Mouse (Mus musculus): Measurements from ENCODE around the gene Slc39a11. TPM values are rescaled to one million over a fixed set of nuclear protein-coding genes. Genes with fewer than 3 reads are reported as not detected.

Slc39a11 gene
- polyA plus RNA-seq (2015; fragmentation: Nextera tagmentation; extraction: Ambion mirVana), result 30.0 and 30.1 TPM in 2 replicates

DNA sequence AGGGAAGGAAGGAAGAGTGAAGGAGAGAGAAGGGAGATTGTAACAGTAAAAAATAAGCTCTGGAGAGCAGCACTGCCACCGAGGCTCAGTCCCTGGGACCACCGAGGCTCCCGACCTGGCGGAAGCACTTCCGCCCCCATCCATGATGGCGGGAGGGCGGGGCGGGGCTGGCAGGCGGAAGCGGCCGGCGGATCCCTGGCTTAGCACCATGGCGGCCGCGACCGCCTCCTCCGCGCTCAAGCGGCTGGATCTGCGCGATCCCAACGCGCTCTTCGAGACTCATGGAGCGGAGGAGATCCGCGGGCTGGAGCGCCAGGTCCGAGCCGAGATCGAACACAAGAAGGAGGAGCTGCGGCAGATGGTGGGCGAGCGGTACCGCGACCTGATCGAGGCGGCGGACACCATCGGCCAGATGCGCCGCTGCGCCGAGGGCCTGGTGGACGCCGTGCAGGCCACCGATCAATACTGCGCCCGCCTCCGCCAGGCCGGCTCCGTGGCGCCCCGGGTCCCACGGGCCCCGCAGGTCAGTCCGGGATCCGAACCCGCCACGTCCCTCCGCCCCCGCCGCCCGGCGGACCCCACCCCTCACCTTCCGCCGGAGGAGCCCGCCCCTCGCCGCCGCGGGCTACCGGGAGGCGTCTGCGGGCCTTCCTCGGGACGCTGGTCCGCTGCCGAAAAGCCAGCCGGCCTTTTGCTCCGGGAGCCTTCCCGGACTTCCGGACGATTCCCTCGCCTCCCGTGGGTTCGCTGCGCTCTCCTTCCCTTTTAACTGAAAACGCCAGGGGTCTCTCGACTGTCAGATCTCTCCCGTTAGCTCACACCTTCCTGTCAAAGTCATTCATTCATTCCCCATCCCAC, at the start of gene Slc39a11:
TSS of gene Slc39a11 (minus strand) at position 727 of the 858 bp plus-strand sequence.
- H3K9ac ChIP-seq, result peak within 1 kb of the TSS; percentile 89
- H3K36me3 ChIP-seq, result peaks cover 30% of the 10 kb centered on the region
- peak within 1 kb of the TSS; percentile 84 for H3K4me3 ChIP-seq
- ATAC-seq (ENCODE audit: insufficient number of reproducible peaks, low FRiP score, low TSS enrichment, low read depth), result peak; percentile 65; the same call in 1 of the 2 replicates
- no peaks in the 10 kb centered on the region for H3K27me3 ChIP-seq
- H3K4me2 ChIP-seq, result peak within 1 kb of the TSS; percentile 70
- under 1% methylated on average over 90 of the region's 91 CpGs for WGBS
- peak within 1 kb of the TSS; percentile 91 for H3K27ac ChIP-seq
- H3K4me1 ChIP-seq, result peaks cover 39% of the 10 kb centered on the region
- H3K9me3 ChIP-seq, result no peaks in the 10 kb centered on the region

DNA sequence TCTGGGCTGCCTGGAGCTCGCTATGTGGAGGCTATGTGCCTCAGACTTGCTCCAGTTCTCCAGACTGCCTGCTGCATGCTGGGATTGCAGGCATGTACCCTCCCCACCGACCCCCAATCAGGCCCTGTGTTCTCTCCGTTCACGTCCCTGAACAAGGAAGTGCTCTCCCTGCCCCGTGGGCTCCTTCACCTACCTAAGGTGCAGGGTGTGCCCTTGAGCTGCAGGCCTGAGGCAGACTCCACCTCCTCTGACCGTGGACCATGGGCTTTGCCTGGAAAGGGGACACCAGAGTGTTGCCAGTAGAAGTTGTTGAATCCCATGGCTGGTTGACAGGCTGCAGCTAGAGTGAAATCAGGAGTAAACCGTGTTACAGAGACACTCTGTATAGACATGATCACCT, 49.8 kb upstream of the Slc39a11 start:
- no peak overlapping the region for H3K9ac ChIP-seq

DNA sequence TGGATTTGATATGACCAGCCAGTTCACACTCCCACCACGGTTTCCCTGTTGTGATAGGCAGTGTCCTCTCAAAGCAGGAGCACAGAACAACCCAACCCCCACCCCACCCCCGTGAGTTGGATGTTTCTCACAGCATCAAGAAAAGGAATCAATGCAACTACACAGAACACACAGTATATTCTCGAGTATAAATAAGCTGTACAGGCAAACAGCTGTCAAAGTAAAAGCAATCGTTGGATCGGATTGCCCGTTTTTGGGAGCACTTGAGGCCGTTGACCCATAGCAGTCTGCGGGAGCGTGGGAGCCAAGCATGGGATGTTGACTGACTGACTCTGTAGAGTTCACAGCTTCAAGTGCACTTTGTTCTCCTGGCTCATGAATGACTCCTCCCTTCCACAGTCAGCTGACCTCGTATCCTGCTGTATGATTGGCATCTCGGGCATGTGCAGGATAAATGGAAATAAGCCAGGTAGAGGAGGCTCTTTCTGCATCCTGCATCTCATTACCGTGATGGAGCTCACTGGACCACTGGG, 48.2 kb upstream of the Slc39a11 start:
- H3K36me3 ChIP-seq, result peaks cover 48% of the 10 kb centered on the region
- no peak overlapping the region for H3K4me3 ChIP-seq
- no peaks in the 10 kb centered on the region for H3K4me1 ChIP-seq
- no peak for ATAC-seq (ENCODE audit: insufficient number of reproducible peaks, low FRiP score, low TSS enrichment, low read depth)
- H3K27ac ChIP-seq, result no peak overlapping the region
- no peaks in the 10 kb centered on the region for H3K9me3 ChIP-seq
- no peak overlapping the region for H3K9ac ChIP-seq
- no peak overlapping the region for H3K4me2 ChIP-seq
- H3K27me3 ChIP-seq, result no peaks in the 10 kb centered on the region
- WGBS, result 86% methylated on average over 12 of the region's 12 CpGs

More for the DNA sequence above, 49.8 kb upstream of the Slc39a11 start:
- no peak overlapping the region for H3K4me2 ChIP-seq
- WGBS, result 85% methylated on average over 7 of the region's 7 CpGs
- peaks cover 35% of the 10 kb centered on the region for H3K36me3 ChIP-seq
- no peak overlapping the region for H3K4me3 ChIP-seq
- ATAC-seq (ENCODE audit: insufficient number of reproducible peaks, low FRiP score, low TSS enrichment, low read depth), result no peak
- H3K9me3 ChIP-seq, result no peaks in the 10 kb centered on the region
- peaks cover 3% of the 10 kb centered on the region; the same call in 1 of the 2 replicates for H3K4me1 ChIP-seq
- no peak overlapping the region for H3K27ac ChIP-seq
- H3K27me3 ChIP-seq, result no peaks in the 10 kb centered on the region

DNA sequence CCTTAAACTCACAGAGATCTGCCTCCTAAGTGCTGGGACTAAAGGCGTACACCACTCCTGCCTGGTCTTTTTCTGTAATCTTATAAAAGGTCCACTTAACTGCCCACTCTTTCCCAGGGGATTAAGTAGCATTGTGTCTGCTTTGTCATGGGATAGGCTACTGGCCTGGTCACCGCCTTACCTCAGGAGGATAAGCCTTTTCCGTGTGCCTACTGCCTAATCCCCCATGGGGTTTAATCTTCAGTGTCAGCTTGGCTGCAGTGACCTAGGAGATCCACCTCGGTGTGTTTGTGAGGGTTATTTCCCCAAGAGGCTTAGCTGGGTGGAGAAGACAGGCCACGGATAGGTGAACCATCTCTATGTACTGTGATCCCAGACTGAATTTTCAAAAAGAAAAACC, 47.7 kb upstream of the Slc39a11 start:
- WGBS, result 84% methylated on average over 5 of the region's 5 CpGs
- H3K4me1 ChIP-seq, result no peaks in the 10 kb centered on the region
- H3K27ac ChIP-seq, result no peak overlapping the region
- ATAC-seq (ENCODE audit: insufficient number of reproducible peaks, low FRiP score, low TSS enrichment, low read depth), result no peak
- no peak overlapping the region for H3K9ac ChIP-seq
- no peak overlapping the region for H3K4me3 ChIP-seq
- no peak overlapping the region for H3K4me2 ChIP-seq
- H3K36me3 ChIP-seq, result peaks cover 54% of the 10 kb centered on the region
- H3K27me3 ChIP-seq, result no peaks in the 10 kb centered on the region
- H3K9me3 ChIP-seq, result no peaks in the 10 kb centered on the region

DNA sequence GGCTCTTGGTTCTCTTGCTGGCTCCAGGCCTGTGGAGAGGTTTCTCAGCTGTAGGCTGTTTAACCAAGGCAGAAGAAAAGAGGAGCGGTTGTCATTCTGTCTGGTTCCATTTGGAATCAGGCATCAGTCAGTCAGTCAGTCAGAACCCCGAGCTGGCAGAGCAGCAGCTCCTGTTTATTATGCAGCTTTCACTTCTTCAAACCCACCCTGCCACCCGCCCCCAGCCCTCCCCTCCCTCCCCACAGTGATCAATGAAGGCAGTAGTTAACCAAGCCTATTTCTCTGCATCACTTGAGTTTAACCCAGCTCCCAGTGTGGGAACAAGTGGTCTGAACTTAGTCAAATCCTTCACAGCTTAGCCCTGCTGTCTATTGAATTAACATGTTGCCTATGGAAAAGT, 42.0 kb upstream of the Slc39a11 start:
- ATAC-seq (ENCODE audit: insufficient number of reproducible peaks, low FRiP score, low TSS enrichment, low read depth), result no peak
- no peaks in the 10 kb centered on the region for H3K9me3 ChIP-seq
- no peak overlapping the region for H3K4me2 ChIP-seq
- H3K36me3 ChIP-seq, result peaks cover 88% of the 10 kb centered on the region
- H3K27ac ChIP-seq, result no peak overlapping the region
- H3K4me1 ChIP-seq, result 0 out of 2 replicates have a peak, but pooled peaks cover under 1% of the 10 kb centered on the region
- no peaks in the 10 kb centered on the region for H3K27me3 ChIP-seq
- H3K4me3 ChIP-seq, result no peak overlapping the region
- WGBS, result 71% methylated on average over 3 of the region's 3 CpGs
- no peak overlapping the region for H3K9ac ChIP-seq

DNA sequence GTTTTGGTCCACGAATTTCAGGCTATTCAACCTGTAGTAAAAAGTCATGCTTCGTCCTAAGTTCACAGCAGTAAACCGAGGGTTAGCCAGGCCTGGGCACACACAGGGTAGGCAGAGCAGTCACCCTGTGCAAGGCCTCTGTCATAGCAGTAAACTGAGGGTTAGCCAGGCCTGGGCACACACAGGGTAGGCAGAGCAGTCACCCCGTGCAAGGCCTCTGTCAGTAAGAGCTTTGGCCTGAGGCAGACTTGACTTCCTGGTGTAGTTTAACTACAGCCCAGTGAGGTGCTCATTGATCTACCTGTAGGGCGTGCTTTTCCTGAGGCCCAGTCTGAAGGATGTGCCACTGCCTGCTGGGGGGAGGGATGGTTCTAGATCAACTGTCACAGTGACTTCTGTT, 41.4 kb upstream of the Slc39a11 start:
- Histone ChIP-seq H3K9ac (0 out of 2 replicates have a peak overlapping the region, but pooled peaks have one; percentile 1), H3K36me3 (peaks cover 84% of the 10 kb centered on the region), H3K27ac (no peak overlapping the region), H3K4me2 (no peak overlapping the region), H3K4me3 (no peak overlapping the region), H3K27me3 (no peaks in the 10 kb centered on the region), H3K9me3 (no peaks in the 10 kb centered on the region), H3K4me1 (0 out of 2 replicates have a peak, but pooled peaks cover 6% of the 10 kb centered on the region)
- ATAC-seq (ENCODE audit: insufficient number of reproducible peaks, low FRiP score, low TSS enrichment, low read depth), result no peak
- 77% methylated on average over 5 of the region's 5 CpGs for WGBS

DNA sequence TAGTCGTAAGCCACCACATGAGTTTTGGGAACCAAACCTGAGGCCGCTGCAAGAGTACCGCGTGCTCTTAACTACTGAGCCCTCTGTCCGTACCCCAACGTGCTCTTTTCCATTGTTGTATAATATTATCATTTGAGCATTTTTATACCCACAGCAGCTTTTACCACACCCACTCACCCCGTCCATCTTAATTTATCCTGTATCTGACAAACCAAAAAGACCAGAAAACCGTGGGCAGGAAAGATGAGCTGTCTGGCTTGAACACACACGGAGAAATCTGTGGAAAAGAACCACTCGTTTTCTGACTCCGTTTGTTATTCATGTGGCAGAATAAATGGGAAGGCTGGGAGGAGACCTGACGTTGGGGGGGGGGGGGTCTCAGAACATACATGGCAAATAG, 40.6 kb upstream of the Slc39a11 start:
- Histone ChIP-seq H3K9ac (no peak overlapping the region), H3K4me2 (no peak overlapping the region), H3K36me3 (peaks cover 76% of the 10 kb centered on the region), H3K27ac (no peak overlapping the region), H3K4me1 (peaks cover 10% of the 10 kb centered on the region; the same call in 1 of the 2 replicates), H3K9me3 (no peaks in the 10 kb centered on the region), H3K4me3 (no peak overlapping the region), H3K27me3 (no peaks in the 10 kb centered on the region)
- ATAC-seq (ENCODE audit: insufficient number of reproducible peaks, low FRiP score, low TSS enrichment, low read depth), result no peak
- WGBS, result 85% methylated on average over 12 of the region's 12 CpGs

DNA sequence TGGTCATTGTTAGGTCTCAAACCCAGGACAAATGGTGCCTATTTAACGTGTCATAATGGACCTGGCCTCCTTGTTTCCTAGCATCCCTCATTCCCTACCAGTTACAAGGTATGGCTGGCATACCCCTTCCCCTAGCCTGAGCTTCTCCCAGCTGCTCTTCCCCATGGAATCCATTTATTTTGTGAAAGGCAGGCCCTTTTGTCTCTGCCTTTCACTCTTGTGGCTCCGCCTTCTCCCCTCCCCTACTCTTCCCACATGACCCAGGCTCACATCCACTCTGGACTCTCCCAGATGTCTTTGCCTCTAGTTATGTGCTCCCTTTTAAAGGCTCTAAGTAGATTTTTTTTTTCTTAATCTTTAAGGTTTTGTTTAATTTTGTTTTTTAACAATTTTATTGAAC, 37.2 kb upstream of the Slc39a11 start:
- Histone ChIP-seq H3K9me3 (no peaks in the 10 kb centered on the region), H3K4me1 (peaks cover 21% of the 10 kb centered on the region), H3K4me3 (no peak overlapping the region), H3K4me2 (no peak overlapping the region), H3K27ac (no peak overlapping the region), H3K27me3 (no peaks in the 10 kb centered on the region), H3K36me3 (peaks cover 45% of the 10 kb centered on the region), H3K9ac (no peak overlapping the region)
- 70% methylated on average over 2 of the region's 2 CpGs for WGBS
- ATAC-seq (ENCODE audit: insufficient number of reproducible peaks, low FRiP score, low TSS enrichment, low read depth), result no peak

DNA sequence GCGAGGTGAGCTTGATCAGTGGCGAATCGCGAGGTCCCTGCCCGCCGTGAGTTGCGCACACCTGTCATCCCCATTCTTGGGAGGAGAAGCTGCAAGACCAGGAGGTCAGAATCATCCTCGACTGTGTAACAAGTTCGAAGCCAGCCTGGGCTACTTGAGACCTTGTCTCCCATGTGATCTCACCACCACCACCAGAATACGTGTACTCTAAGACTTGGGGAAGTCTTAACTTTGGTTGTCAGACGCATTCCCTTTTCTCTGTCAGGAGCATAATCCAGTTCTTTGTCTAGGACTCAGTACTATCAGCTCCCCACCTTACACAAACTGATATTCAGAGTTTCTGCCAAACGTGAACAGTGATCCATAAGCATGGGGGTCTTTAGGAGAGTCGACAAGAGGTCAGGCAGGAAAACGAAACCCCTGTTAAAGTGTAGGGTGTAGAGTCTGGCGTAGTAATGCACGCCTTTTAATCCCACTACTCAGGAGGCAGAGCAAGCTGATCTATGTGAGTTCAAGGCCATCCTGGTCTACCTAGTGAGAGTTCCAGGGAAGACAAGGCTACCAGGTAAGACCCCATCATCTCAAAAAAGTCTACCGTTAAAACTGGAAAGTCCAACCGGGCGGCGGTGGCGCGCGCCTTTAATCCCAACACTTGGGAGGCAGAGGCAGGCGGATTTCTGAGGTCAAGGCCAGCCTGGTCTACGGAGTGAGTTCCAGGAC, 35.0 kb upstream of the Slc39a11 start:
- peak overlapping the region; percentile 65 for H3K9ac ChIP-seq
- H3K4me1 ChIP-seq, result peaks cover 28% of the 10 kb centered on the region
- no peaks in the 10 kb centered on the region for H3K27me3 ChIP-seq
- peak overlapping the region; percentile 96 for H3K4me3 ChIP-seq
- 40% methylated on average over 25 of the region's 25 CpGs for WGBS
- peak overlapping the region; percentile 96 for H3K27ac ChIP-seq
- peak overlapping the region; percentile 63 for H3K4me2 ChIP-seq
- H3K9me3 ChIP-seq, result no peaks in the 10 kb centered on the region
- ATAC-seq (ENCODE audit: insufficient number of reproducible peaks, low FRiP score, low TSS enrichment, low read depth), result no peak
- peaks cover 24% of the 10 kb centered on the region for H3K36me3 ChIP-seq

DNA sequence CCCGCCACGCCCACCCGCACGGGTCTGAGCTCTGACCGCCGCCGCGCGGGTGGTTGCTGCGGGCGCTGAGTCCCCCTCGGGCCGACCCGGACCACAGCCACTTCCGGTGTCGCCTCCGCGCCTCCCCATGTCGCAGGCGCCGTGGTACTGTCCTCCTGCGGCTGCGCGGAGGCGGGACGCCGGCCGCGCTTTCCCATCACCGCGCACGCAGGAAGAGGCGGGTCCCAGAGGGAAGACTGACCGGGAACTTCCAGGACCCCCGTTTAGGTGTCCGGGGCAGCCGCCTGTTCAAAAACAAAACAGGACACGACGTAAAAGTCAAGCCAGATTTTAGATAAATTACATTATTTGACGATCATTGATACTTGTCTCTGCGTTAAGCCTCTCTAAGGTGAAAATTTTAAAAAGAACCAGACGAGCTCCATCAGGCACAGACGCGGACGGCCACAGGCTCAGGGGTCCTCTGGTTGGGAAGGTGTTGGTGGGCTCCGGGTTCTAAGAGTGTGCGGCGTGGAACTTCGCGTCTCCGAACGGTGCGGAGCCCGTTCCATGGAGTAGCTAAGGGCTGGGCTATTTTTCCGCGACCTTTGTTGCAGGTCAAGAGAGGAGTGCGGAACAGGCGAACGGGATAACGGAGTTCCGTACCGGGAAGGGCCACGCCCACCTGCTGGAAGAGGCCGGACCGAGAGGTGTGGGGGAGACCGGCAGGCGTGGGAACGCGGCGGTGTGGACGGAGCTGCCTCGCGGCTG, 34.3 kb upstream of the Slc39a11 start, which contains the start of the genes Fam104a and D11Wsu47e:
TSS of gene Fam104a (minus strand) at position 199 of the 750 bp plus-strand sequence.
TSS of gene D11Wsu47e (plus strand) at position 456 of the 750 bp plus-strand sequence.
- peak; percentile 91 for ATAC-seq (ENCODE audit: insufficient number of reproducible peaks, low FRiP score, low TSS enrichment, low read depth)

DNA sequence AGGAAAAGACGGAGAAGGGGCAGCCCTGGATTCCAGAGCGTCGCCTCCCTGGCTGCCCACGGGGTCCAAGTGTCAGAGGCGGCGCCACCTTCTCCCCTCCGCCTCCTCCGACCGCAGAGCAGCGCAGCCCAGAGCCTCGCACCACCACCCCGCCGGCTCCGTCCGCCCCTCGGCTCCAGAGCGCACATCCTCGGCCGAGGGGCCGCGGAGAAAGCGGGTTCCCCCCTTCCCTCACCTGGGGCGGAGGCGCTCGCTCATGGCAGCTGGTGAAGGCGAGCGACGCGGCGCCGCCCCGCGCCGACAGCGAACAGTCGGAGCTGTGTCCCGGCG, 33.7 kb upstream of the Slc39a11 start:
- H3K4me3 ChIP-seq, result peak overlapping the region; percentile 96
- H3K4me1 ChIP-seq, result peaks cover 29% of the 10 kb centered on the region
- H3K4me2 ChIP-seq, result peak overlapping the region; percentile 74
- H3K9me3 ChIP-seq, result no peaks in the 10 kb centered on the region
- peak overlapping the region; percentile 96 for H3K27ac ChIP-seq
- peak; percentile 53 for ATAC-seq (ENCODE audit: insufficient number of reproducible peaks, low FRiP score, low TSS enrichment, low read depth)
- H3K36me3 ChIP-seq, result peaks cover 11% of the 10 kb centered on the region
- peak overlapping the region; percentile 96 for H3K9ac ChIP-seq
- H3K27me3 ChIP-seq, result no peaks in the 10 kb centered on the region
- WGBS, result under 1% methylated on average over 32 of the region's 38 CpGs

More for the DNA sequence above, 34.3 kb upstream of the Slc39a11 start, which contains the start of the genes Fam104a and D11Wsu47e:
- H3K4me1 ChIP-seq, result peaks cover 28% of the 10 kb centered on the region
- no peaks in the 10 kb centered on the region for H3K9me3 ChIP-seq
- no peaks in the 10 kb centered on the region for H3K27me3 ChIP-seq
- peak within 1 kb of the TSS; percentile 96 for H3K27ac ChIP-seq
- peaks cover 17% of the 10 kb centered on the region for H3K36me3 ChIP-seq
- under 1% methylated on average over 57 of the region's 73 CpGs for WGBS
- H3K9ac ChIP-seq, result peak within 1 kb of the TSS; percentile 96
- H3K4me2 ChIP-seq, result peak within 1 kb of the TSS; percentile 74
- H3K4me3 ChIP-seq, result peak within 1 kb of the TSS; percentile 96
